Mouse (Mus musculus) neural tube, embryonic 15.5 days (tissue): ENCODE results near the gene Hmgb3. TPM values are rescaled to one million over a fixed set of nuclear protein-coding genes. Genes with fewer than 3 reads are reported as not detected.
"Not testable (repeated sequence)": the region's sequence is repeated elsewhere in the genome, so short reads cannot be mapped to it uniquely, and the experiment has no call there.

Experiments used
- ATAC-seq: fragments of 200-750 bp; cut with Nextera tagmentation; 2 replicates; pipeline ENCODE4 v1.8.0; 2017; ENCODE audit warnings: mild to moderate bottlenecking, moderate TSS enrichment, moderate library complexity; ENCODE audit not compliant: low FRiP score
- H3K27ac ChIP-seq: fragments of 300-500 bp; sonication (generic); replicated peaks from 2 replicates; pipeline ENCODE4 v1.5.1; 2015; ENCODE audit warnings: mild to moderate bottlenecking, inconsistent platforms
- H3K27me3 ChIP-seq: fragments of 300-500 bp; sonication (generic); replicated peaks from 2 replicates; pipeline ENCODE4 v1.6.1; 2015; ENCODE audit warnings: inconsistent platforms
- H3K36me3 ChIP-seq: fragments of 300-500 bp; sonication (generic); 2 replicates; pipeline ENCODE4 v1.6.1; 2015; ENCODE audit warnings: inconsistent platforms
- H3K4me1 ChIP-seq: fragments of 300-500 bp; sonication (generic); 2 replicates; pipeline ENCODE4 v1.6.1; 2015; ENCODE audit warnings: inconsistent platforms
- H3K4me2 ChIP-seq: fragments of 300-500 bp; sonication (generic); 2 replicates; pipeline ENCODE4 v1.6.1; 2015; ENCODE audit warnings: inconsistent platforms, mild to moderate bottlenecking, moderate library complexity
- H3K4me3 ChIP-seq: fragments of 300-500 bp; sonication (generic); replicated peaks from 2 replicates; pipeline ENCODE4 v1.5.1; 2015; ENCODE audit warnings: mild to moderate bottlenecking, inconsistent platforms
- H3K9ac ChIP-seq: fragments of 300-500 bp; sonication (generic); replicated peaks from 2 replicates; pipeline ENCODE4 v1.6.1; 2015; ENCODE audit warnings: mild to moderate bottlenecking, inconsistent platforms
- H3K9me3 ChIP-seq: fragments of 300-500 bp; sonication (generic); replicated peaks from 2 replicates; pipeline ENCODE4 v1.6.1; 2016; ENCODE audit warnings: inconsistent platforms
- WGBS: fragments of 180-500 bp; shearing (Covaris S2); methylation state at CpG from one replicate; pipeline ENCODE4 v1.1.7; 2015; ENCODE audit warnings: mixed read lengths; 5-methylcytosine and 5-hydroxymethylcytosine counted together
- polyA plus RNA-seq: library from polyadenylated mRNA; unstranded; fragments of >200 nt; fragmentation: Nextera tagmentation; extraction: Ambion mirVana; gene quantifications from 2 replicates; pipeline ENCODE4 v1.2.1, GENCODE M21; 2015

Hmgb3 gene
- polyA plus RNA-seq = 419 and 441 TPM in 2 replicates

DNA sequence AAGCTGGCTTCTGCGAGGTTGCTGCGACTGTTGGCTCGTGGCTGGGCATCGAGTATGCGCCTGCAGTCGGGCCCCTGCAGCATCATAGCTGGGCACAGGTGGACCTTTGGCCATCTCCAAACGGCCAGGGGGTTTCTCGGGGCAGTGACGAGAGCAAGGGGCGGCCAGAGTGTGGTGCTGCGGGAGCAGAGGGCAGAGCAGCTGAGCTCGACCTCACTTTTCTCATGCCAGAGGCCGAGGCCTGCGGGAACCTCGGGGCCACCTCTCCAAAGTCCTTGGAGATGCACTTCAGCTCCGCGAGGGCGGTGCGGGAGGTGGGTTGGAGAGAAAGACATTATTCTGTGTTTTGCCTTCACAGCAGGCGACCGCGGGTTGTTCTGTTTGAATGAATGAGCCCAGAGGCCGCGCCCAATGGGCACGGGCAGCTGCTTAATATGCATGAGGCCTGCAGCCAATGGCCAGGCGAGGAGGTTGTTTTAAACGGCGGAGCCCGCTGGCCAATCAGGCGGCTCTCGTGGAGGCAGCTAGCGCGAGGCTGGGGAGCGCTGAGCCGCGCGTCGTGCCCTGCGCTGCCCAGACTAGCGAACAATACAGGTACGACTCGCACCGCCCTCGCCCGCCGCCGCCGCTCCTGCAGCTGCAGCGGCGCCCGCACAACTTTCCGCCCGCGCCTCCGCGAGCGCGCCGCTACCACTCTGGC, at the start of gene Hmgb3:
Hmgb3 (plus strand) TSS at position 504 of the 700 bp plus-strand sequence.
- H3K27me3 ChIP-seq = no peaks in the 10 kb centered on the region
- H3K4me3 ChIP-seq = peak within 1 kb of the TSS; percentile 63
- H3K27ac ChIP-seq = peak within 1 kb of the TSS; percentile 93
- ATAC-seq = peak; percentile 96
- WGBS = 24% methylated on average over 59 of the region's 59 CpGs
- H3K36me3 ChIP-seq = no peaks in the 10 kb centered on the region
- peak within 1 kb of the TSS; percentile 74 for H3K4me2 ChIP-seq
- H3K9ac ChIP-seq = peak within 1 kb of the TSS; percentile 73
- H3K4me1 ChIP-seq = 0 out of 2 replicates have a peak, but pooled peaks cover 3% of the 10 kb centered on the region
- H3K9me3 ChIP-seq = no peaks in the 10 kb centered on the region

DNA sequence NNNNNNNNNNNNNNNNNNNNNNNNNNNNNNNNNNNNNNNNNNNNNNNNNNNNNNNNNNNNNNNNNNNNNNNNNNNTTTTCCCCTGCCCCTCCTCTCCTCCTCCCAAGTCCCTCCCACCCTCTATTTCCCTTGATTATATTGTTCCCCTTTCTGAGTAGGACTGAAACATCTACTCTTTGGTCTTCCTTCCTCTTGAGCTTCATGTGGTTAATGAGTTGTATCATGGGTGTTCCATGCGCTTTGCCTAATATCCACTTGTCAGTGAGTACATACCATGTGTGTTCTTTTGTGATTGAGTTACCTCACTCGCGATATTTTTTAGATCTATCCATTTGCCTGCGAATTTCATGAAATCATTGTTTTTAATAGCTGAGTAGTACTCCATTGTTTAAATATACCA, 49.1 kb upstream of the Hmgb3 start:
- not testable (repeated sequence) for H3K9me3 ChIP-seq, H3K27me3 ChIP-seq, ATAC-seq, H3K4me3 ChIP-seq, H3K36me3 ChIP-seq, H3K4me2 ChIP-seq, H3K27ac ChIP-seq, H3K4me1 ChIP-seq, H3K9ac ChIP-seq
- 93% methylated on average over 4 of the region's 4 CpGs for WGBS

DNA sequence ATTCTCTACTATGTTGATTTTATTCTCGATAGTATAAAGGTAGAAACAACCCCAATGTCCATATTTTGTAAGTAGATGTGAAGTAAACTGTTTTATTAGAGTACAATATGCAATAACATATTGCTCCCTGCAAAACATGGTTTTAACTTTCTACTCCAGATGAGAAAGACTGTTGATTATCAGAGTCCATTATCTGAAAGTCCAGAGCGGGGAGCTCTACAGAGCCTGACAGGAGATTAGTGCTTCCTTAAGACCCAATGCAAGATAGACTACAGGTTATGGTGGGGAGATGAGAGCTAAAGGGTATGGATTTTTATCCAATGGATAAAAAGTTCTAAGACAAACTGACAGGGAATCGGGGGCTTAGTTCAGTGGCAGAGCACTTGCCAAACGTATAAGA, 36.5 kb upstream of the Hmgb3 start:
- no peak overlapping the region for H3K4me2 ChIP-seq
- no peaks in the 10 kb centered on the region for H3K4me1 ChIP-seq
- no peaks in the 10 kb centered on the region for H3K27me3 ChIP-seq
- 87% methylated on average over 4 of the region's 4 CpGs for WGBS
- H3K27ac ChIP-seq = no peak overlapping the region
- no peaks in the 10 kb centered on the region for H3K9me3 ChIP-seq
- H3K4me3 ChIP-seq = no peak overlapping the region
- no peaks in the 10 kb centered on the region for H3K36me3 ChIP-seq
- ATAC-seq = no peak
- H3K9ac ChIP-seq = no peak overlapping the region

DNA sequence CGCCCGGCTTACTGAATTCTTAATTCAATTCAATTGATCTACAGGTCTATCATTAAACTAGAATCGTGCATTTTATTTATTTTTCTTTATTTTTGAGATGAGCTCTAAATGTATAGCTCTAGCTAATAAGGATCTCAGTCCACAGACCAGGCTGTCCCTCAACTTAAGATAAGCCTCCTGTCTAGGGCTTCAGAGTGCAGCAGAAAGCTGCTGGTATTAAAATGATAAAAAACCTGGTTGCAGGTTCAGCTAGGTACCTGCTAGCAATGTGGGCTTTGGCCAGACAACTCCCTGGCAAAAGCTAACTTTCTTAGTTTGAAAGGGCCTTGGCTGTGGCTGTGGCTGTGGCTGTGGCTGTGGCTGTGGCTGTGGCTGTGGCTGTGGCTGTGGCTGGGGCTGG, 32.8 kb upstream of the Hmgb3 start:
- 95% methylated on average over 3 of the region's 3 CpGs for WGBS
- Histone ChIP-seq H3K36me3 (no peaks in the 10 kb centered on the region), H3K4me2 (no peak overlapping the region), H3K27ac (no peak overlapping the region), H3K4me3 (no peak overlapping the region), H3K4me1 (no peaks in the 10 kb centered on the region), H3K27me3 (no peaks in the 10 kb centered on the region), H3K9me3 (no peaks in the 10 kb centered on the region), H3K9ac (no peak overlapping the region)
- ATAC-seq = no peak

DNA sequence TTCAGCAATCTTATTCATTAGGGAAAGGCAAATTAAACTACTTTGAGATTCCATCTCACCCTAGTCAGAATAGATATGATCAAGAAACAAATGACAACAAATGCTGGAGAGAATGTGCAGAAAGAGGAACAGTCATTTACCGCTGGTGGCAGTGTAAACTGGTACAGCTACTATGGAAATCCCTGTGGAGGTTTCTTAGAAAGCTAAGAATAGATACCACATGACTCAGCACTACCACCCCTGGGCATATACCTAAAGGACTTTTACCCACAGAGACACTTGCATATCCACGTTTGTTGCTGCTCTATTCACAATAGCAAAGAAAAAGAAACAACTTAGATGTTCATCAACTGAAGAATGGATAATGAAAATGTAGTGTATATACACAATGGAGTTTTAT, 31.4 kb upstream of the Hmgb3 start:
- no peaks in the 10 kb centered on the region for H3K27me3 ChIP-seq
- H3K4me1 ChIP-seq = peaks cover 3% of the 10 kb centered on the region; the same call in 1 of the 2 replicates
- no peak for ATAC-seq
- H3K4me2 ChIP-seq = no peak overlapping the region
- H3K9me3 ChIP-seq = no peaks in the 10 kb centered on the region
- no peaks in the 10 kb centered on the region for H3K36me3 ChIP-seq
- WGBS = 76% methylated on average over 2 of the region's 2 CpGs
- no peak overlapping the region for H3K9ac ChIP-seq
- no peak overlapping the region for H3K4me3 ChIP-seq
- no peak overlapping the region for H3K27ac ChIP-seq

DNA sequence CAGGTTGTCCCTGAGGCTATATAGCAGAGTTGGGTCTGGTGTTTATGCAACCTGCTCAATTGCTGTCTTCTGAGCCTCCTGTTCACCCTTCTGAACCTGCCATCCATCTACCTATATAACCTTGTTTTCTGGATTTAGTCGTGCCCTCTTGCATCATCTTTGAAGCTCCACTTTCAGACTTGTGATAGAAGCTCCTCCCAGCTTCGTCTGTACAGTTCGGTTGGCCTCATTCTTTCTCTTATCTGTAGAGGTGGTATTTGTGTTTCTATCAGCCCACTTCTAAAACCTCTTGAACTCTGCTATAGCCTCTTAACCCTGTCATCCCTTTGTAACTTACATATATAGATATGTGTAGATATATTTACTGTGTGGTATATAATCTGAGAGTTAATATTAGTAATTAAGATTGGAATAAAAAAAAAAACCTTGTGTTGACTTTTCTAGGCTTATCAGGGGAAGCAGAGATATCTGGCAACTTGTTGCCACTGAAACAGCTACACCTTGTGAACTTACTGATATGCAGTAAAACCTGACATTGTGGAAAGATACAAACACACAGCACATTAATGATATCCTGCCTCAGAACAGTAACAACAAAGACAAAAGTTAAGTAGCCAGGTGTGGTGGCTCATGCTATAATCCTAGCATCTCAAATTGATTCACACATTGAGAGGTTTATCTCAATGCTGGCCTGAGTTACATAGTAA, 30.0 kb upstream of the Hmgb3 start:
- Histone ChIP-seq H3K9me3 (no peaks in the 10 kb centered on the region), H3K9ac (no peak overlapping the region), H3K4me2 (no peak overlapping the region), H3K27me3 (no peaks in the 10 kb centered on the region), H3K36me3 (no peaks in the 10 kb centered on the region), H3K4me3 (no peak overlapping the region), H3K27ac (no peak overlapping the region), H3K4me1 (peaks cover 3% of the 10 kb centered on the region; the same call in 1 of the 2 replicates)
- ATAC-seq = no peak
- 79% methylated on average over 3 of the region's 3 CpGs for WGBS

DNA sequence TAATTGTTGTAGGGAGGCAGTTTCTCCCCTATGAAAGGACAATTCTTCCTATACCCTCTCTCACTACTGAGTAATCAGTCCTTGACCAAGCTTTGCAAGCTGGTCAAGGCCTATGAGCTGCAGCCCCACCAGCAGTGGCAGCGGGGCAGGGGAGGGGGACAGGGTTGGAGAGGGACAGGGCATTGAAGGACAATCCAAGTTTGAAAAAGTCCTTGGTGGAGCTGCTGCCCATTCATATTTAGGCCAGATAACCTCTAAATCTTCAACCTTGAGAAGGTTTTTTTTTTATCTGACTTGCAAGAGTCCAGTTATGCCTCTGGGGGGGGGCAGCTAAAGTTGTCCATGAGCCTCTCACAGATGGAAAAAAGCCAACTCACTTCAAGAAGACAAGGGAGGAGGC, 28.3 kb upstream of the Hmgb3 start:
- no peaks in the 10 kb centered on the region for H3K27me3 ChIP-seq
- no peak for ATAC-seq
- H3K4me3 ChIP-seq = no peak overlapping the region
- 75% methylated on average over 1 of the region's 1 CpGs for WGBS
- no peak overlapping the region for H3K27ac ChIP-seq
- no peaks in the 10 kb centered on the region for H3K36me3 ChIP-seq
- peaks cover 3% of the 10 kb centered on the region; the same call in 1 of the 2 replicates for H3K4me1 ChIP-seq
- no peak overlapping the region for H3K4me2 ChIP-seq
- no peak overlapping the region for H3K9ac ChIP-seq
- no peaks in the 10 kb centered on the region for H3K9me3 ChIP-seq

DNA sequence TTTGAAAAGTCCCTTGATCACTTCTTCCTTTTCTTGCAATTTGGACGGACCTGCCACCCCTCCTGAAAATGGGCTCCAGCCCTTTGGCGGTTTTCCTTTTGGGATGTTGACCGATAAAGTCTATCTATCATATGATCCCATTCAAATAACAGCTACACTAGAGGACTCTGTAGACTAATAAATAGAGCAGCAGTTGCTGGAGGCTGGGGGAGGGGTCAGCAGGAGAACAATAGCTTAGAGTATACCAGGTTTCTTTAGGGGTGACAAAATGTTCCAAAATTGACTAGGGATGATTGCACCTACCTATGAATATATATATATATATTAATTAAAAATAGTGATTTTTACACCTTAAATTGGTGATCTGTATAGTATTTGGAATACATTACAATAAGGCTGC, 27.6 kb upstream of the Hmgb3 start:
- Histone ChIP-seq H3K4me3 (no peak overlapping the region), H3K4me2 (no peak overlapping the region), H3K4me1 (peaks cover 3% of the 10 kb centered on the region; the same call in 1 of the 2 replicates), H3K36me3 (no peaks in the 10 kb centered on the region), H3K9me3 (no peaks in the 10 kb centered on the region), H3K27me3 (no peaks in the 10 kb centered on the region), H3K27ac (no peak overlapping the region), H3K9ac (no peak overlapping the region)
- 40% methylated on average over 3 of the region's 3 CpGs for WGBS
- 0 out of 2 replicates have a peak, but pooled peaks have one; percentile 68 for ATAC-seq

GRCm38 (mm10) chrX:71528646-71529045, 27.1 kb upstream of the Hmgb3 start:
- H3K9ac ChIP-seq = no peak overlapping the region
- H3K27me3 ChIP-seq = no peaks in the 10 kb centered on the region
- H3K4me1 ChIP-seq = peaks cover 3% of the 10 kb centered on the region; the same call in 1 of the 2 replicates
- H3K4me3 ChIP-seq = no peak overlapping the region
- H3K4me2 ChIP-seq = no peak overlapping the region
- no peaks in the 10 kb centered on the region for H3K9me3 ChIP-seq
- H3K36me3 ChIP-seq = no peaks in the 10 kb centered on the region
- ATAC-seq = peak; percentile 89
- H3K27ac ChIP-seq = no peak overlapping the region; the same call in 1 of the 2 replicates
- WGBS = 36% methylated on average over 6 of the region's 6 CpGs

DNA sequence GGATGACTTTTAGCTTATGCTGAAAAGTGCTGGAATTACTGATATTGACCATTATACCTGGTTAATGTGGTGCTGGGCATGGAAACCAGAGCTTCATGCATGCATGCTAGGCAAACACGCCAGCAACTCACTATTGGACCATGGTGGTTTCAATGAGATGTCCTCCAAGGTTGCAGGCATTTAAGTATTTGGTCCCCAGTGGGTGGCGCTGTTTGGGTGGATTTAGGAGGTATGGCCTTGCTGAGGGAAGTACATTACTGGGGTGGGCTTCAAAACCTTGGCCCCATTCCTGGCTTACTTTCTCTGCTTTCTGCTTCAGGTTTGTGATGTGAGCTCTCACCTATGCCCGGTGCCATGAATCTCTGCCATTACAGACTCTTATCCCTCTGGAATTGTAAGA, 23.1 kb upstream of the Hmgb3 start:
- WGBS = 77% methylated on average over 3 of the region's 3 CpGs
- Histone ChIP-seq H3K27ac (no peak overlapping the region), H3K9ac (no peak overlapping the region), H3K9me3 (no peaks in the 10 kb centered on the region), H3K36me3 (no peaks in the 10 kb centered on the region), H3K4me1 (peaks cover 3% of the 10 kb centered on the region; the same call in 1 of the 2 replicates), H3K4me3 (no peak overlapping the region), H3K4me2 (no peak overlapping the region), H3K27me3 (no peaks in the 10 kb centered on the region)
- ATAC-seq = no peak

GRCm38 (mm10) chrX:71534102-71534501, 21.6 kb upstream of the Hmgb3 start:
- WGBS = 82% methylated on average over 5 of the region's 5 CpGs
- no peaks in the 10 kb centered on the region for H3K4me1 ChIP-seq
- no peaks in the 10 kb centered on the region for H3K36me3 ChIP-seq
- no peak overlapping the region for H3K9ac ChIP-seq
- no peak for ATAC-seq
- no peaks in the 10 kb centered on the region for H3K27me3 ChIP-seq
- H3K4me2 ChIP-seq = no peak overlapping the region
- no peaks in the 10 kb centered on the region for H3K9me3 ChIP-seq
- no peak overlapping the region for H3K27ac ChIP-seq
- H3K4me3 ChIP-seq = no peak overlapping the region

DNA sequence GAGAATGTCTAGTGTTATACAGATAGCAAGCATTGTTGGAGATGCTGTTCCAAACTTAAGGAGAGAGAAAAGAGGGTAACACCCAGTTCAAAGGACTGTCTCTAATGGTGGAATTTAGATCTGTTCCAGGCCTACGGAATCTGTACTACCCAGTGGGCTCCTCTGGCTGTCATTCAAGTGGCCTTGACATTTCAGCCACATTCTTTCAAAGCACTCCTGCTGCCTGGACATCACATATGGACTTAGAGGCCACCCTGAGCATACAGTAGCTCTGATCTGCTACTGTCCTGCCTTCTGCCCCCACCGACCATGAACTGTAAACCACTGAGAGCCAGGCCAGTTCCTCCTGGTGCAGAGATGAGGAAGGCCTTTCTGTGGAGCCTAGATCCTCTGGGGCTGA, 17.9 kb upstream of the Hmgb3 start:
- Histone ChIP-seq H3K36me3 (no peaks in the 10 kb centered on the region), H3K27me3 (no peaks in the 10 kb centered on the region), H3K4me2 (no peak overlapping the region), H3K4me3 (no peak overlapping the region), H3K27ac (no peak overlapping the region), H3K4me1 (no peaks in the 10 kb centered on the region), H3K9ac (no peak overlapping the region), H3K9me3 (no peaks in the 10 kb centered on the region)
- WGBS = 77% methylated on average over 2 of the region's 2 CpGs
- no peak for ATAC-seq
